Mouse (Mus musculus) intestine, embryonic 16.5 days (tissue): ENCODE results near the gene Nt5c2. TPM values are rescaled to one million over a fixed set of nuclear protein-coding genes. Genes with fewer than 3 reads are reported as not detected.
"Not testable (repeated sequence)": the region's sequence is repeated elsewhere in the genome, so short reads cannot be mapped to it uniquely, and the experiment has no call there.

ENCODE experiments used
- ATAC-seq: fragments of 200-750 bp; cut with Nextera tagmentation; 2 replicates; pipeline ENCODE4 v1.8.0; 2017; ENCODE audit warnings: moderate TSS enrichment, moderate library complexity
- H3K27ac ChIP-seq: fragments of 300-500 bp; sonication (generic); 2 replicates; pipeline ENCODE4 v1.5.1; 2014; ENCODE audit warnings: mild to moderate bottlenecking, low read length
- H3K27me3 ChIP-seq: fragments of 300-500 bp; sonication (generic); replicated peaks from 2 replicates; pipeline ENCODE4 v1.6.1; 2014; ENCODE audit warnings: low read length, control low read depth, mixed read lengths; ENCODE audit not compliant: control insufficient read depth, insufficient read depth
- H3K36me3 ChIP-seq: fragments of 300-500 bp; sonication (generic); 2 replicates; pipeline ENCODE4 v1.6.1; 2014; ENCODE audit warnings: low read length, control low read depth; ENCODE audit not compliant: control insufficient read depth, insufficient read depth
- H3K4me1 ChIP-seq: fragments of 300-500 bp; sonication (generic); 2 replicates; pipeline ENCODE4 v1.6.1; 2014; ENCODE audit warnings: low read length, control low read depth, mixed read lengths; ENCODE audit not compliant: control insufficient read depth, insufficient read depth
- H3K4me2 ChIP-seq: fragments of 300-500 bp; sonication (generic); 2 replicates; pipeline ENCODE4 v1.6.1; 2014; ENCODE audit warnings: low read depth, low read length, control low read depth
- H3K4me3 ChIP-seq: fragments of 300-500 bp; sonication (generic); 2 replicates; pipeline ENCODE4 v1.5.1; 2014; ENCODE audit warnings: mild to moderate bottlenecking, low read length
- H3K9ac ChIP-seq: fragments of 300-500 bp; sonication (generic); 2 replicates; pipeline ENCODE4 v1.6.1; 2014; ENCODE audit warnings: low read depth, low read length
- H3K9me3 ChIP-seq: fragments of 300-500 bp; sonication (generic); 2 replicates; pipeline ENCODE4 v1.6.1; 2016; ENCODE audit warnings: low read length, control low read depth; ENCODE audit not compliant: control insufficient read depth
- WGBS: fragments of 180-500 bp; shearing (Covaris S2); extraction: QIAGEN DNeasy Blood & Tissue Kit; methylation state at CpG from one replicate; pipeline ENCODE4 v1.1.7; 2014; 5-methylcytosine and 5-hydroxymethylcytosine counted together
- polyA plus RNA-seq: library from polyadenylated mRNA; unstranded; fragments of >200 nt; fragmentation: Nextera tagmentation; extraction: Ambion mirVana; gene quantifications from 2 replicates; pipeline ENCODE4 v1.2.1, GENCODE M21; 2015

Gene Nt5c2
- polyA plus RNA-seq, 1 experiment from 2014 or later: 45.3 TPM

- H3K4me3 ChIP-seq: no peak overlapping the region
- H3K9me3 ChIP-seq: 0 out of 2 replicates have a peak, but pooled peaks cover 3% of the 10 kb centered on the region
- no peak overlapping the region for H3K27ac ChIP-seq
- WGBS: 90% methylated on average over 15 of the region's 15 CpGs
- H3K9ac ChIP-seq: no peak overlapping the region
- ATAC-seq: no peak
- no peak overlapping the region for H3K4me2 ChIP-seq
- H3K36me3 ChIP-seq: no peaks in the 10 kb centered on the region
- peaks cover 43% of the 10 kb centered on the region for H3K27me3 ChIP-seq
- peaks cover 13% of the 10 kb centered on the region for H3K4me1 ChIP-seq
These were observed 2.3 kb downstream of the Nt5c2 start for GRCm38 (mm10) chr19:47012521-47013130.

GRCm38 (mm10) chr19:47009943-47010342 lies 5.0 kb downstream of the Nt5c2 start:
- H3K27ac ChIP-seq: no peak overlapping the region
- H3K27me3 ChIP-seq: peaks cover 29% of the 10 kb centered on the region
- H3K36me3 ChIP-seq: no peaks in the 10 kb centered on the region
- no peak overlapping the region for H3K4me3 ChIP-seq
- ATAC-seq: no peak
- no peak overlapping the region for H3K9ac ChIP-seq
- H3K9me3 ChIP-seq: 0 out of 2 replicates have a peak, but pooled peaks cover 3% of the 10 kb centered on the region
- peaks cover 7% of the 10 kb centered on the region for H3K4me1 ChIP-seq
- H3K4me2 ChIP-seq: no peak overlapping the region
- 72% methylated on average over 5 of the region's 5 CpGs for WGBS

GRCm38 (mm10) chr19:47009420-47009819 lies 5.5 kb downstream of the Nt5c2 start:
- H3K36me3 ChIP-seq: no peaks in the 10 kb centered on the region

DNA sequence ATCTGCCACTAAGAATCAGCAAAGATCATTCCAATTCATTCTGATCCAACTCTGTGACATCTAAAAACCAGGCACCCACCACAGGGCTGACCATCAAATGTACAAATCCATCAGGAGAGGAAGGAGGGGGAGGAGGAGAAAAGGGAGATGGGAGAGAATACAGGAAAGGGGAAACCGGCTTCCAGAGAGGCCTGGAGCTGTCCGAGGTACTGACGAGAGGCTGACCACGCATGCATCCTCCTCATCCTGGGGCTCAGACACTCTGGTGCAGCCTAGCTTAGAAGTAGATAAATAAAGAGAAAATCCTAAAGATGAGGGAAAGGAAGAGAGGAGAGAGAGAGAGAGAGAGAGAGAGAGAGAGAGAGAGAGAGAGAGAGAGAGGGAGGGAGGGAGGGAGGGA lies 8.6 kb downstream of the Nt5c2 start:
- no peaks in the 10 kb centered on the region for H3K27me3 ChIP-seq
- H3K9ac ChIP-seq: no peak overlapping the region
- no peak overlapping the region for H3K4me2 ChIP-seq
- no peaks in the 10 kb centered on the region for H3K36me3 ChIP-seq
- no peak overlapping the region for H3K4me3 ChIP-seq
- H3K9me3 ChIP-seq: 0 out of 2 replicates have a peak, but pooled peaks cover 3% of the 10 kb centered on the region
- H3K4me1 ChIP-seq: no peaks in the 10 kb centered on the region
- ATAC-seq: no peak
- H3K27ac ChIP-seq: no peak overlapping the region
- 0% methylated on average over 4 of the region's 4 CpGs for WGBS

More at GRCm38 (mm10) chr19:47009420-47009819, 5.5 kb downstream of the Nt5c2 start:
- H3K27ac ChIP-seq: no peak overlapping the region
- H3K9ac ChIP-seq: no peak overlapping the region
- H3K4me1 ChIP-seq: peaks cover 2% of the 10 kb centered on the region
- 81% methylated on average over 7 of the region's 7 CpGs for WGBS
- H3K4me3 ChIP-seq: no peak overlapping the region
- ATAC-seq: no peak
- no peak overlapping the region for H3K4me2 ChIP-seq
- 0 out of 2 replicates have a peak, but pooled peaks cover 3% of the 10 kb centered on the region for H3K9me3 ChIP-seq
- peaks cover 24% of the 10 kb centered on the region for H3K27me3 ChIP-seq

- H3K4me2 ChIP-seq: no peak overlapping the region
- 58% methylated on average over 5 of the region's 5 CpGs for WGBS
- H3K27ac ChIP-seq: no peak overlapping the region
- H3K4me1 ChIP-seq: no peaks in the 10 kb centered on the region
- no peaks in the 10 kb centered on the region for H3K36me3 ChIP-seq
- H3K9me3 ChIP-seq: 0 out of 2 replicates have a peak, but pooled peaks cover 3% of the 10 kb centered on the region
- H3K27me3 ChIP-seq: no peaks in the 10 kb centered on the region
- H3K4me3 ChIP-seq: no peak overlapping the region
- no peak for ATAC-seq
- H3K9ac ChIP-seq: no peak overlapping the region
These were observed 9.1 kb downstream of the Nt5c2 start for GRCm38 (mm10) chr19:47005873-47006272.

GRCm38 (mm10) chr19:47003742-47004511 lies 11.0 kb downstream of the Nt5c2 start:
- Histone ChIP-seq H3K27me3 (no peaks in the 10 kb centered on the region), H3K4me3 (no peak overlapping the region), H3K4me1 (no peaks in the 10 kb centered on the region), H3K27ac (no peak overlapping the region), H3K4me2 (no peak overlapping the region), H3K9ac (no peak overlapping the region), H3K36me3 (no peaks in the 10 kb centered on the region), H3K9me3 (0 out of 2 replicates have a peak, but pooled peaks cover 3% of the 10 kb centered on the region)
- no peak for ATAC-seq
- 78% methylated on average over 6 of the region's 6 CpGs for WGBS

DNA sequence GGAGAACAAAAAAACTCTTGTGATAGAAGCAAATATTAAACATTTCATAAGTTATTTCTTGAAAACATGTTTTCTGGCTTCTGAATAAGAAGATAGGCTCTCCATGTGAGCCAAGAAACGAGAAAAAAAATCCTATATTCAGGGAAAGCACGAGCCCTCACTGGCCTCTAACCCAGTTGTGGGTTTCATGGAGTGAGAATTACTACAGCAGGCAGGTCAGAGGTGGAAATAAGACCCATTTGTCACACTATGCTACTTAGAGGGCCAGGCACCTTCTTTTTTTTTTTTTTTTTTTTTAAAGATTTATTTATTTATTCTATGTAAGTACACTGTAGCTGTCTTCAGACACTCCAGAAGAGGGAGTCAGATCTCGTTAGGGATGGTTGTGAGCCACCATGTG lies 14.6 kb downstream of the Nt5c2 start:
- not testable (repeated sequence) for H3K27me3 ChIP-seq, H3K4me3 ChIP-seq, H3K36me3 ChIP-seq, H3K4me2 ChIP-seq, H3K4me1 ChIP-seq, ATAC-seq, H3K9me3 ChIP-seq, H3K27ac ChIP-seq, H3K9ac ChIP-seq
- WGBS: 81% methylated on average over 2 of the region's 3 CpGs

GRCm38 (mm10) chr19:46999753-47000152 lies 15.2 kb downstream of the Nt5c2 start:
- H3K9me3 ChIP-seq: no peaks in the 10 kb centered on the region
- no peaks in the 10 kb centered on the region for H3K4me1 ChIP-seq
- no peak overlapping the region for H3K4me2 ChIP-seq
- no peak for ATAC-seq
- H3K9ac ChIP-seq: no peak overlapping the region
- H3K36me3 ChIP-seq: no peaks in the 10 kb centered on the region
- H3K27ac ChIP-seq: no peak overlapping the region
- no peak overlapping the region for H3K4me3 ChIP-seq
- H3K27me3 ChIP-seq: no peaks in the 10 kb centered on the region
- 61% methylated on average over 6 of the region's 6 CpGs for WGBS

GRCm38 (mm10) chr19:46998953-46999352 lies 16.0 kb downstream of the Nt5c2 start:
- H3K27me3 ChIP-seq: no peaks in the 10 kb centered on the region
- H3K27ac ChIP-seq: no peak overlapping the region
- H3K4me3 ChIP-seq: no peak overlapping the region
- H3K9me3 ChIP-seq: no peaks in the 10 kb centered on the region
- ATAC-seq: no peak
- no peaks in the 10 kb centered on the region for H3K36me3 ChIP-seq
- H3K4me2 ChIP-seq: no peak overlapping the region
- no peaks in the 10 kb centered on the region for H3K4me1 ChIP-seq
- H3K9ac ChIP-seq: no peak overlapping the region
- WGBS: 78% methylated on average over 4 of the region's 4 CpGs
